Mouse (Mus musculus) left cerebral cortex, adult 2 months (tissue): ENCODE data around the gene Cdyl. TPM values are rescaled to one million over a fixed set of nuclear protein-coding genes. Genes with fewer than 3 reads are reported as not detected.

Experiments used
- DNase-seq, 2 experiments: peaks; one replicate each; pipeline ENCODE4 v3.0.0; 2021 to 2022; ENCODE audit warnings: low spot score in 2 of 2, mixed read lengths in 1 of 2; ENCODE audit errors: extremely low spot score in 1 of 2
- H3K27ac ChIP-seq: fragments of 200-600 bp; 2 replicates; pipeline ENCODE4 v1.8.1; 2022
- H3K4me3 ChIP-seq: fragments of 200-600 bp; 2 replicates; pipeline ENCODE4 v1.8.1; 2022
- CTCF ChIP-seq: fragments of 200-600 bp; IDR thresholded peaks from 2 replicates; pipeline ENCODE4 v1.8.1; 2022; ENCODE audit warnings: antibody characterized with exemption, mild to moderate bottlenecking, moderate library complexity
- intact Hi-C: fragments of 180-260 bp; cut with DNase I; formaldehyde crosslinking; loops from one replicate; pipeline ENCODE4 v1.15.1; 2025
- total RNA-seq, 2 experiments: library from RNA; stranded (reverse); gene quantifications; 2 replicates each; pipeline ENCODE4 v1.2.3; 2021

The Cdyl gene
- total RNA-seq, 2 experiments from 2014 or later, result 54.1 to 54.3 TPM

DNA sequence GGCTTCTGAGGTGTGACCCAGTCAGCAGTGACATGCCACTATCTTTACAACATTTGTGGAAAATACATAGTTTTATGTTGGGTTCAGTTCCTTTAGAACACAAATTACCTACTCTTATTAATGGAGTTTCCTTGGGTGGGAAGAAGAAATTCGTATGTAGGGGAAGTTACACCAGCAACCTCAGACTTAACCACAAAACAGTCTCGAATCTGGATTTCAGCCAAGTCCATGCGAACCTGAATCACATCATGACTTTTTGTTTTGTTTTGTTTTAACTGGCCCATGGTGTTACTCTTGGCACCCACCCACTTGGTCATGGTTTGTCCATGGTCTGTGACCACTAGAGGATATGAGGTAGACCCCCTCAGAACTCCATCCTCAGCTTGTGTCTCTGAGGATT lies 211.5 kb downstream of the Cdyl start:
- intact Hi-C loops, result no loop called here
- TF ChIP-seq CTCF, result no peak

GRCm38 (mm10) chr13:35875396-35875795 lies 215.8 kb downstream of the Cdyl start:
- no peak overlapping the region for H3K4me3 ChIP-seq
- DNase-seq, result no peak
- intact Hi-C loops, result no loop called here
- no peak overlapping the region for H3K27ac ChIP-seq
- TF ChIP-seq CTCF, result no peak

More for the DNA sequence above, 211.5 kb downstream of the Cdyl start:
- no peak for DNase-seq
- Histone ChIP-seq H3K4me3 (no peak overlapping the region), H3K27ac (no peak overlapping the region)

GRCm38 (mm10) chr13:35878282-35878681 lies 218.6 kb downstream of the Cdyl start:
- no peak for DNase-seq
- intact Hi-C loops, result no loop called here
- no peak overlapping the region for H3K27ac ChIP-seq
- no peak for TF ChIP-seq CTCF
- no peak overlapping the region for H3K4me3 ChIP-seq

GRCm38 (mm10) chr13:35879068-35879467 lies 219.4 kb downstream of the Cdyl start:
- no peak overlapping the region for H3K27ac ChIP-seq
- intact Hi-C loops, result no loop called here
- TF ChIP-seq CTCF, result no peak; the same call in none of the 2 replicates
- H3K4me3 ChIP-seq, result no peak overlapping the region
- DNase-seq, result no peak

DNA sequence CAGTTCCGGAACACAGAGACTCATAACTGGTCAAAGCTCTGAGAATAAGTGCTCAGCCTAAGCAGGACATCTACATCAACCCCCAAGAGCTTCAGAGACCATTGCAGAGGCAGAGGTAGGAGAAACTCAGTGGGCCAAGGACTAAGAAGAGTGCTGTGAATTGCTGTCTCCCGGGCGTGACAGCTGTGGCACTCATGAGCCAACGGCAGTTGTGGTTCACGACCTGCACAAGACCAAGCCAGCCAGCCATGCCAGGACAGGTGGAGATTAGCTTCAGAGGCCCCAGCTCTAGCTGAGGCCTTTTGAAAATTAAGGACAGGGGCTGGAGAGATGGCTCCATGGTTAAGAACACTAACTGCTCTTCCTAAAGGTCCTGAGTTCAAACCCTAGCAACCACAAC lies 219.9 kb downstream of the Cdyl start:
- TF ChIP-seq CTCF, result no peak
- Histone ChIP-seq H3K4me3 (no peak overlapping the region), H3K27ac (no peak overlapping the region)
- intact Hi-C loops, result no loop called here
- no peak for DNase-seq

- no peak for DNase-seq
- no peak overlapping the region for H3K4me3 ChIP-seq
- no peak for TF ChIP-seq CTCF
- intact Hi-C loops, result no loop called here
- H3K27ac ChIP-seq, result no peak overlapping the region
These were observed 221.0 kb downstream of the Cdyl start for GRCm38 (mm10) chr13:35880555-35881046.

DNA sequence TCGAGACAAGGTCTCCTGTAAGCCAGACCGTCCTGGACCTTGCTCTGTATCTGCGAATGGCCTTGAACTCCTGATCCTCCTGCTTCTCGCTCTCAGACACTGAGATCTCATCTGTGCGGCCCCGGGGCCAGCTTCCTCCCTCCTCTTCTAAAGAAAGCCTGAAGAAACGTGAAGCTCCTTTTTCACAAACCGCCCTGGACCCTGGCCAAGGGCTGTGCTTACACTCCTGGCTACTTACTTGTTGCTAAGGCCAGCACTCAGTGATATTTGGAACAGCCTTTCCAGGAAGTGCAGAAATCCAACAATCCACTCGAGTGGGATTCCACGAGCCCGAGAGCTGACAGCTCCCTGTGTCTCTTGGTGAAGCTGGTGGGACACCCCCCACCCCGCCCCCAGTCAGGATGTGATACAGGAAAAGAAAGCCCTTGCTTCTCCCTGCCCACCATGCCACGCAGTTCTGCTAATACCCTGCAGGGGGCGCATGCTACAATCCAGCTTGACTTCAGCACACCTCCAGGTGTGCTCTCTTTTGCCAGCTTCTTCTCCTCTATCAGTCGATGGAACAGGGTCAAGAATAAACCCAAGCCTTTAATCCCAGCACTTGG lies 226.6 kb downstream of the Cdyl start:
- intact Hi-C loops, result loop anchor here (1.0 kb wide), 1 partner anchor 60 kb away; no protein-coding TSS in a partner anchor
- peak; percentile 63 for TF ChIP-seq CTCF
- peak; percentile 17 to 29 for DNase-seq
- Histone ChIP-seq H3K27ac (no peak overlapping the region), H3K4me3 (no peak overlapping the region)

DNA sequence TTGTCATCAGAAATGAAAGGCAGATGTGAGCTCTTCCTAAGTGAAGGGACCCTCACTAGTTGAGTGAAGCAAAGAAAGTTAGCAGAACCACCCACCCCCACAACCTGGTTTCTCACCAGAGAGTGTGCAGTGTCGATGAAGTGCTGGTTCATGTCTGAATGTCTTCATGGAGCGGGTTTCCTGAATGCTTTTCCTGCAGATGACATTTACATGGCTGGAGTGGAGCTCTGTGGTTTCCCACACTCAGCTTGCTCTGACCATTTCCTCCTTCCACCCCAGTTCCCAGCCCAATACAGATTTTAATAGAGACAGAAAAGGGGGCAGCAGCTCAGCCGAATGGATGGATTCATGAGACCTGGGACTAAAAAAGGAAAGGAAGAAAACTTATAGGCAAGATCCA lies 233.2 kb downstream of the Cdyl start:
- intact Hi-C loops, result no loop called here
- H3K27ac ChIP-seq, result no peak overlapping the region
- TF ChIP-seq CTCF, result no peak
- H3K4me3 ChIP-seq, result no peak overlapping the region
- no peak for DNase-seq

GRCm38 (mm10) chr13:35905378-35905777 lies 245.7 kb downstream of the Cdyl start:
- Histone ChIP-seq H3K27ac (no peak overlapping the region), H3K4me3 (peak overlapping the region; percentile 73)
- intact Hi-C loops, result no loop called here
- no peak for TF ChIP-seq CTCF
- no peak for DNase-seq

- Histone ChIP-seq H3K4me3 (peak within 1 kb of the TSS; percentile 73), H3K27ac (peak within 1 kb of the TSS; percentile 66)
- TF ChIP-seq CTCF, result no peak
- intact Hi-C loops, result no loop called here
- peak; percentile 85 to 88 for DNase-seq
These were observed 246.3 kb downstream of the Cdyl start, which contains the start of gene Rpp40 for GRCm38 (mm10) chr13:35905879-35906481. Gene Rpp40, minus strand, starts transcription at chr13:35906359.

- Histone ChIP-seq H3K4me3 (no peak overlapping the region), H3K27ac (no peak overlapping the region)
- intact Hi-C loops, result no loop called here
- DNase-seq, result no peak
- no peak for TF ChIP-seq CTCF
These were observed 251.8 kb downstream of the Cdyl start for GRCm38 (mm10) chr13:35911476-35911875.

Other genes starting within 250 kb of the Cdyl start
- gene Rpp40, start 246.5 kb downstream of the Cdyl start, total RNA-seq, result 1 to 10 TPM; 5.5 to 5.8 TPM